Mouse (Mus musculus): ENCODE data around the gene Ssu2. TPM values are rescaled to one million over a fixed set of nuclear protein-coding genes. Genes with fewer than 3 reads are reported as not detected.

Gene Ssu2
- polyA plus RNA-seq, 1 experiment from 2014 or later, result not detected

Other genes with a start within 250 kb of the Ssu2 start
- gene Lmcd1, start 114.3 kb downstream of the Ssu2 start, polyA plus RNA-seq (2015; fragmentation: Nextera tagmentation; extraction: Ambion mirVana), result 14.6 and 14.8 TPM in 2 replicates
- 0.15 TPM in 1 of 2 replicates, not detected in the other for gene Cav3, start 71.5 kb upstream of the Ssu2 start, polyA plus RNA-seq (2015; fragmentation: Nextera tagmentation; extraction: Ambion mirVana)
- gene Oxtr, start 101.9 kb upstream of the Ssu2 start, polyA plus RNA-seq (2015; fragmentation: Nextera tagmentation; extraction: Ambion mirVana), result 0.08 and 0.15 TPM in 2 replicates

All from forebrain, embryonic 13.5 days (tissue).